Comparison of ENCODE assay signal across 9 mouse cellular contexts in genomic region chr5:118421884-118422821, GRCm38 (mm10).
A peak's percentile ranks its signal among the peaks of the same experiment; 100 is the strongest.
DNase-seq lines count a peak whose midpoint lies in the region; ATAC-seq and TF ChIP-seq lines count a peak whose summit lies in the region.
"Had no signal": no experiment of that assay in that cellular context is flagged by ENCODE, and none has a peak within 500 bp of the region (broad histone marks: within the 10 kb centered on the region; RNA-seq: fewer than 3 reads in every experiment).

No protein-coding gene starts in this region.

- dilution Hi-C loops in CH12.LX (cut with MboI; ENCODE audit: extremely low pct_ligation_motif_present, extremely low pct_unique_long_range_greater_than_20kb, low sequenced_read_pairs), result no loop called here

- peak; percentile 22 for DNase-seq in CH12.LX (ENCODE audit: extremely low read depth)
- DNase-seq in cerebellum, adult 11 months, result peak; percentile 36
- no peak for DNase-seq in intestine, embryonic 14.5 days (ENCODE audit: low spot score)
- DNase-seq in left cerebral cortex, adult 8-10 months (ENCODE audit: low spot score in 2 of 2), result peak; percentile 42 to 82
- DNase-seq in spleen, postnatal 14 days (ENCODE audit: low spot score in 2 of 2), result no peak
- DNase-seq: liver, embryonic 13.5 days had no signal

- no peaks in the 10 kb centered on the region for H3K9me3 ChIP-seq in CH12.LX (replicated peaks; ENCODE audit: low read length)
- H3K9me3 ChIP-seq in forebrain, embryonic 13.5 days (replicated peaks), result no peaks in the 10 kb centered on the region
- H3K9me3 ChIP-seq in intestine, embryonic 14.5 days (ENCODE audit: control insufficient read depth, low read length), result no peaks in the 10 kb centered on the region
- no peaks in the 10 kb centered on the region for H3K9me3 ChIP-seq in midbrain, embryonic 15.5 days
- H3K9me3 ChIP-seq: liver, embryonic 13.5 days had no signal

- no peak for TF ChIP-seq RAD21 in CH12.LX (IDR thresholded peaks at IDR 0.05; ENCODE audit: low read depth, low read length)

- in situ Hi-C loops in CH12.LX (cut with MboI; ENCODE audit: low pct_ligation_motif_present, low pct_unique_long_range_greater_than_20kb, low sequenced_read_pairs), result no loop called here

- H3K4me2 ChIP-seq in CH12.LX (ENCODE audit: insufficient read depth, low read depth, poor library complexity, severe bottlenecking), result no peak overlapping the region
- H3K4me2 ChIP-seq in forebrain, embryonic 13.5 days, result peak overlapping the region; percentile 59
- peak overlapping the region; percentile 30 for H3K4me2 ChIP-seq in intestine, embryonic 14.5 days (ENCODE audit: low read length)
- peak overlapping the region; percentile 58 for H3K4me2 ChIP-seq in midbrain, embryonic 15.5 days
- H3K4me2 ChIP-seq: liver, embryonic 13.5 days had no signal

- peak; percentile 93 for ATAC-seq in forebrain, embryonic 13.5 days
- peak; percentile 54; the same call in 1 of the 2 replicates for ATAC-seq in intestine, embryonic 14.5 days (replicated peaks; ENCODE audit: low FRiP score, low TSS enrichment, low read depth)
- ATAC-seq in midbrain, embryonic 15.5 days (replicated peaks), result peak; percentile 93
- ATAC-seq in megakaryocyte-erythroid progenitor cell, adult 5-6 weeks (replicated peaks; ENCODE audit: low FRiP score, low TSS enrichment, poor library complexity, severe bottlenecking), result no peak

- H3K9ac ChIP-seq in CH12.LX (ENCODE audit: insufficient read depth, low read depth), result no peak overlapping the region
- H3K9ac ChIP-seq in forebrain, embryonic 13.5 days, result peak overlapping the region; percentile 60
- 0 out of 2 replicates have a peak overlapping the region, but pooled peaks have one; percentile 14 for H3K9ac ChIP-seq in intestine, embryonic 14.5 days (ENCODE audit: low read length)
- peak overlapping the region; percentile 35; the same call in 1 of the 2 replicates for H3K9ac ChIP-seq in midbrain, embryonic 15.5 days
- H3K9ac ChIP-seq: liver, embryonic 13.5 days had no signal

- no peak overlapping the region for H3K27ac ChIP-seq in CH12.LX (ENCODE audit: insufficient read depth, low read depth)
- peak overlapping the region; percentile 82 for H3K27ac ChIP-seq in forebrain, embryonic 13.5 days
- no peak overlapping the region for H3K27ac ChIP-seq in intestine, embryonic 14.5 days (ENCODE audit: low read depth)
- H3K27ac ChIP-seq in midbrain, embryonic 15.5 days, result peak overlapping the region; percentile 80
- H3K27ac ChIP-seq: liver, embryonic 13.5 days had no signal

- TF ChIP-seq EP300 in CH12.LX (IDR thresholded peaks at IDR 0.05; ENCODE audit: low read length), result no peak

- no peak for TF ChIP-seq POLR2A in CH12.LX (IDR thresholded peaks at IDR 0.05; ENCODE audit: low read depth, low read length)

- no peaks in the 10 kb centered on the region for H3K36me3 ChIP-seq in CH12.LX (replicated peaks in 1 of 2; ENCODE audit: control insufficient read depth in 1 of 2, insufficient read depth in 1 of 2, low read length in 1 of 2)
- H3K36me3 ChIP-seq in forebrain, embryonic 13.5 days (ENCODE audit: poor library complexity, severe bottlenecking), result no peaks in the 10 kb centered on the region
- H3K36me3 ChIP-seq in intestine, embryonic 14.5 days (ENCODE audit: control insufficient read depth, insufficient read depth, low read length), result no peaks in the 10 kb centered on the region
- H3K36me3 ChIP-seq in midbrain, embryonic 15.5 days (replicated peaks), result no peaks in the 10 kb centered on the region
- H3K36me3 ChIP-seq: liver, embryonic 13.5 days had no signal

- no peak overlapping the region for H3K4me3 ChIP-seq in CH12.LX (replicated peaks in 1 of 3; ENCODE audit: low read depth in 2 of 3, low read length in 2 of 3, poor library complexity in 1 of 3)
- peak overlapping the region; percentile 28 for H3K4me3 ChIP-seq in forebrain, embryonic 13.5 days
- no peak overlapping the region for H3K4me3 ChIP-seq in intestine, embryonic 14.5 days (ENCODE audit: low read depth, low read length)
- H3K4me3 ChIP-seq in midbrain, embryonic 15.5 days, result peak overlapping the region; percentile 27
- H3K4me3 ChIP-seq: liver, embryonic 13.5 days had no signal

- H3K79me2 ChIP-seq in CH12.LX (replicated peaks; ENCODE audit: control insufficient read depth, extremely low read depth, insufficient read depth, poor library complexity, severe bottlenecking), result no peaks in the 10 kb centered on the region

- 43% methylated on average over 32 of the region's 32 CpGs for WGBS in forebrain, embryonic 13.5 days
- 52% methylated on average over 32 of the region's 32 CpGs for WGBS in intestine, embryonic 14.5 days
- WGBS in midbrain, embryonic 15.5 days, result 43% methylated on average over 32 of the region's 32 CpGs

- H3K27me3 ChIP-seq in CH12.LX (replicated peaks), result peaks cover 2% of the 10 kb centered on the region
- H3K27me3 ChIP-seq in forebrain, embryonic 13.5 days, result no peaks in the 10 kb centered on the region
- no peaks in the 10 kb centered on the region for H3K27me3 ChIP-seq in intestine, embryonic 14.5 days (replicated peaks; ENCODE audit: control insufficient read depth, insufficient read depth, low read length)
- no peaks in the 10 kb centered on the region for H3K27me3 ChIP-seq in midbrain, embryonic 15.5 days (replicated peaks)

- TF ChIP-seq CTCF in CH12.LX (conservative IDR thresholded peaks at IDR 0.05 in 1 of 2, IDR thresholded peaks at IDR 0.05 in 1 of 2; ENCODE audit: low read depth in 2 of 2, low read length in 2 of 2), result no peak

- H3K4me1 ChIP-seq in CH12.LX (ENCODE audit: control insufficient read depth in 1 of 2, insufficient read depth in 2 of 2), result peaks cover 6 to 26% of the 10 kb centered on the region in 2 experiments; a peak in 3 of 4 replicates
- peaks cover 28% of the 10 kb centered on the region for H3K4me1 ChIP-seq in forebrain, embryonic 13.5 days
- peaks cover 7% of the 10 kb centered on the region for H3K4me1 ChIP-seq in intestine, embryonic 14.5 days (replicated peaks; ENCODE audit: control insufficient read depth, insufficient read depth, low read length)
- peaks cover 13% of the 10 kb centered on the region for H3K4me1 ChIP-seq in midbrain, embryonic 15.5 days

TF ChIP-seq in CH12.LX, 34 proteins besides CTCF, POLR2A, EP300 and RAD21:
- TF ChIP-seq TBP (conservative IDR thresholded peaks at IDR 0.05; ENCODE audit: low read depth, low read length) (no peak), UBTF (IDR thresholded peaks at IDR 0.05; ENCODE audit: low read depth, low read length) (no peak), BHLHE40 (IDR thresholded peaks at IDR 0.05; ENCODE audit: low read depth, low read length) (peak; percentile 67), CHD1 (IDR thresholded peaks at IDR 0.05; ENCODE audit: low read depth, low read length) (no peak), ZMIZ1 (IDR thresholded peaks at IDR 0.05; ENCODE audit: low read depth, low read length) (no peak)

Comparison
In these comparisons a context has a peak if more than half of its experiments do, and no peak if none do; other contexts are left out.
1. DNase-seq: peak in CH12.LX (single experiment), cerebellum, adult 11 months (single experiment) and left cerebral cortex, adult 8-10 months (2 of 2); none in intestine, embryonic 14.5 days (single experiment) and spleen, postnatal 14 days (0 of 2).
2. H3K27ac ChIP-seq: peak in forebrain, embryonic 13.5 days (single experiment) and midbrain, embryonic 15.5 days (single experiment); none in CH12.LX (single experiment) and intestine, embryonic 14.5 days (single experiment).
3. H3K4me3 ChIP-seq: peak in forebrain, embryonic 13.5 days (single experiment) and midbrain, embryonic 15.5 days (single experiment); none in CH12.LX (0 of 3) and intestine, embryonic 14.5 days (single experiment).